Mouse (Mus musculus) cerebellum, adult 8-10 months (tissue): ENCODE data around the gene Acbd3.

ENCODE experiments used
- DNase-seq: peaks from one replicate; pipeline ENCODE4 v3.0.0; 2022

The Acbd3 gene

DNA sequence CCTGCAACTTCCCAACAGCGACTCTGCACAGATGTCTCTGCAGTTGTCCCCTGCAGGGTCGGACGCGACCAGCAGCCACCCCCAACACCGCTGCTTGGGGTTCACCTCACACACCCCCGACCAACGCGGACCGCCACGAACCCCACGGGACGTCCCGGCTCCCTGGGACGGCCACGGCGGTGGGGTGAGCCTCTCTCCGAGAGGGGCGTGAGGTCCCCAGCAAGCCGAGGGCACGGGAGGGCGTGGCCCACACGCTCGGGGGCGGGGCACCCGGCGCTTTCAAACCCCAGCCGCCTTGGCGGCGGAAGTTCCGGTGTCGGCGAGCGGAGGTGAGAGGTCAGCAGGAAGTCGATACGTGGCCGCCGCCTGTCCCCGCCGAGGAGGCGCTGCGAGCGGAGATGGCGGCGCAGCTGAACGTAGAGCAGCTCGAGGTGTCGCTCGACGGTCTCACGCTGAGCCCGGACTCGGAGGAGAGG, at the start of gene Acbd3:
TSS of gene Acbd3 (plus strand) at position 340 of the 476 bp plus-strand sequence.
- DNase-seq = peak; percentile 84

DNA sequence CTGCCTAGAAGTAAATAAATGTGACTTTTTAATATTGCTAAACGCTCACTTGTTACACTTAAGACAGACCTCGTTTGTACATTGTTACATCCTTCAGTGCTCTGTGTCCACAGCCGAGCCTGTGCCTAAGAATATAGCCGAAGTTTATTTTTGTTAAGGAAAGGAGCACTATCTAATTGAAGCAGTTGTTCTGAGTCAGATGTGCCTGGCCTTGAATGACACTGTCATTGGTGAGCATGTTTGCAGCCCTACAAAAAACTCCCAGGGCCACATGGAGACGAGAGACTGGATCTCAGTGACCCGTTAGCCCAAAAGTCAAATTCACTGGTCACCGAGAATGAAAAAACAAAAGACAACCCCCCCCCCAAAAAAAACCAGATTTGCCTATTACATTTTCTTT, 34.6 kb upstream of the Acbd3 start:
- no peak for DNase-seq

DNA sequence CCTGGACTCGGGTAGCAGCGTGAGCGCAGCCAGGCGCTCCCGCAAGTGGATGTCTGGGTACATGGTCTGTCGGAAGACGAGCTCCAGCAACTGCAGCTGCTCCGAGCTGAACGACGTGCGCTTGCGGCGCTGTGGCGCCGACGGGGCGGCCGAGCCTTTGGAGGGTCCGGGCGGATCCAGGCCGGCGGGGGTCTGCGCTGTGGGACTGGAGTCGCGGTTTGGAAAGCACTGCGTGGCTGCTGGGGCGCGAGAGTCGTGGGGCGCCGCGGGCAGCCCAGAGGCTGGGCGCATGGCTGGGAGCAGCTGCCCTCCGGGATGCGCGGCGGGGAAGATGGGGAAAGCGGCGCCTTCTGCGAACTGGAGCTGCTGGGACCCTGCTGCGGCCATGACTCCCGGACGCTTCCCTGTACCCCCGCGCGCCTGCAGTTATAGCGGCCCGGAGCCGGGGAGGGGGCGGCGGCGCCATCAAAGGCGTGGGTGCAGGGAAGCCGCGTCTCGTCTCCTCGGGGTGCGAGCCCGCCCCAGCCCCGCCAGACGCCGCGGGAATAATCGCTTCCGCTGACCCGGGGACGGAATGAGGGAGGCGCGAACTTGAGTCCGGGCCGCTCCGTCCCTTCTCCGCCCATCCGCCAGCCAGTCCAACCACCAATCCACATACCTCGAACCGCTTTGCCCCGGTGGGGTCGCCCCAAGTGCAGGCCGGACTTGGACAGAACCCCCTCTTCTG, 29.1 kb upstream of the Acbd3 start, which contains the start of gene Mixl1:
TSS of gene Mixl1 (minus strand) at position 409 of the 727 bp plus-strand sequence.
- no peak for DNase-seq

DNA sequence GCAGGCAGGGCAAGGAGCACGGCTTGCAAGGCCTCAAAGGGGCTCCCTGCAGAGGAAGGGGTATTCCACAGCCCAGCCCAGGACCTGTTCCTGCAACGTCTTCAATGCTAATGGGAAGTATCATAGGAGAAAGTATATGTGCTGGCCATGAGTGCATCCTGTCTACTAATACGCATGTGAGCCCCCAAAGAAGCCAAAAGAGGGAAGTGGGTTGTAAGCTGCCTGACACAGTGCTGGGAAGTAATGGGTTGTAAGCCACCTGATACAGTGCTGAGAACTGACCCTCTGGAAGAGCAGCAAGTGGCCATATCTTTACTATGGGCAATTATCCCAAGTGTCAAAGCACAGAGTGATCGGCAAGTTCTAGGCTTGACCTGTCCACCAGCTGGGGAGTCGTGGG, 27.8 kb upstream of the Acbd3 start:
- DNase-seq = no peak

DNA sequence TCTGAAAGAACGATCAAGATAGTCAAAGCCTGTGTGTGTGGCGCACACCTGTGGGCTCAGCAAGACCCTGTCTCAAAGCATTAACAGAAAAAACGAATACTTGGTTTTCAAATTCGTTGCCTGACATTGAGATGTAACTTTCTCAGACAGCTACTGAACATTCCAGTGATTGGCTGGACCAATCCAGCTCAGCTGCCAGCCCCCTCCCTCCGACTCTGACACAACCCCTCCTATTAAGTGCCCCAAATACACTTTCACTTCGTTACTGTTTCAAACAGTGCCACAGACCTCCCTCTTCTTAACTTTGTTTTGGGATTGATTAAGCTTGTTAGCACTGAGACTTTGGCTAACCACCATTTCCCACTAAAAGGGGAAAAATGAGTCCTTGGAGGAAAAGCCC, 22.4 kb upstream of the Acbd3 start:
- no peak for DNase-seq

DNA sequence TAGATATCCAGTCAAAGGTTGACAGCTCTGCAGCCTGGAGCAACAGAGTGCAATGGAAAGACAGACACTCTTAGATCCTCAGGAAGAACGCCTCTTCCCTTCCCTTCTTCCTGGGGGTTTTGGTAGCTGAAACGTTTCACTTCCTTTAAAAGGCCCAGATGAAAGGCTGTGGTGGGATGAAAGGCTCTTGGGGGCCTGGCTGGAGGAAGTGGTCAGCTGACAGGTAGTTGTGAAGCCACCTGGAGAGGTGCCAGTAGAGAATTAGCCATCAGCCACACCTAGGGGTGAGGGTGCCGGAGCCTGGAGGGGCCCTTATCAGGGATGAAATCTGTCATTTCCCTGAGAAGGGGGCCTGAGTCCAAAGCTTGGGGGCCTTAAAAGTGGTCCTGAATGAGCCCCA, 18.5 kb upstream of the Acbd3 start:
- no peak for DNase-seq

DNA sequence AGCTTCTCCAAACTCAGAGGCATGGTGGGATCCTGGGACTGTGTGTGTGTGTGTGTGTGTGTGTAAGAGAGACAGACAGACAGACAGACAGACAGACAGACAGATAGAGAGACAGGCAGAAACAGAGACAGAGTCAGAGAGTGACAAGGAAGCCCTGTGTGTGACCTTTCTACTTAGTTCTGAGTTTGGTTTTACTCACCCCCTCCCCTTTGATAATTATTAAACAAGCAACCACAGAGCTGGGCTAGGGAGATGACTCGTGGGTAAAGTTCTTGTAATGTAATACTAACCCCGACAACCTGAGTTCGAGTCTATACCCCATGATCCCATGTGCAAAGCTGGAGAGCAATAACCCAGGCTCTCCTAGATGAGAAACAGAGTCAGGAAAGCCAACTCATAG, 18.0 kb upstream of the Acbd3 start:
- DNase-seq = no peak

DNA sequence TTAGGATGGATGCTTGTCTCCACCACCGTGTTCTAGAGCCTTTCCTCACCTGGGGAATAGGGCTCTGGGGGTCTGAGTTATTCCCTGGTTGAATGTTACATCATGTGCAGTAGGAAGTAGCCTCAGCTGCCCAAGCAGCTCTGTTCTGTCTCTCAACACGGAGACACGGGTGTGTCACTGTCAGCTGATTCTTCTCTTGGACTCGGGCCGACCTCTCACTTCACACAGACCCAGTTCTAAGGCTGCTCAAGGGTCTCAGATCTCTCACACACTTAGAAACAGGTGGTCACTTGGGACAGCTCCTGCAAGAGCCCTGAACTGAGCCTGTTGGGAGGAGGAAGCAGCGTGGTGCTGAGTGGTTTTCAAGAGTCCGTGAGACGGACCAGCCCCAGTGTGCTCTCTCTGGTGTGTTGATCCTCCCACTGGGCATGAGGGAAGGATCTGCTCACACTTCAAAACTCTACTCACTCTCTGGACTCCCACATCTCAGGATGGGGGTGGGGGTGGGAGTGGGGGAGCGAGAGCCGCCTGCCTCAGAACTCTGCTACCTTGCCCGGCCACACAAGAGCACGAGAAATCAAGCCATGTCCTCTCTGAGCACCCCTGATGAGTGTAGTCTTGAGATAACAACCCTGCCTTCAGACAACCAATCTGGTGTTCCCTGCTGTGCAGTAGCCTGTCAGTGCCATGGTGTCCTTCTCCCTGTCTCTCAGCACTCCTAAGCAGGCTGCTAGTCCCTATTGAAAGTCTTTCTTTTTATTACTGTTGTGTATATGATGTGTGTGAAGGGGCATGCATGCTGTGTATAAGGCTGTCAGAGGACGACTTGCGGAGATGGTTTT, 16.7 kb upstream of the Acbd3 start:
- no peak for DNase-seq

DNA sequence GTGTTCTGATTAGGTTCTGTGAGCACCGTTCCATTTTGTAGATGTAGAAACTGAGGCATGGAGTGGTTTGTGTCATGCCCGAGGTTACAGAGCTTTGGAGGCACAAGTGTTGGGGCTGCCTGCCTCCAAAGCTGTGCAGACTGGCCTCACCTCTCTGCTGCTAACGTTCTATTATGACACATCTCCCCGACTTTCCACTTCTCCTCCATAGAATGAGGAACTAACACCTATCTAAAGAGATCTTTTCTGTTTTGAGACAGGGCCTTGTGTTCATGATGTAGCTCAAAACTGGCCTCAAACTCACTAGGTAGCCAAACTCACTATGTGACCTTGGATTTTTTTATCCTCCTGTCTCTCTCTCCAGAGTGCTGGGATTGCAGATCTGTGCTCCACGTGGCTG, 7.1 kb upstream of the Acbd3 start:
- DNase-seq = no peak

DNA sequence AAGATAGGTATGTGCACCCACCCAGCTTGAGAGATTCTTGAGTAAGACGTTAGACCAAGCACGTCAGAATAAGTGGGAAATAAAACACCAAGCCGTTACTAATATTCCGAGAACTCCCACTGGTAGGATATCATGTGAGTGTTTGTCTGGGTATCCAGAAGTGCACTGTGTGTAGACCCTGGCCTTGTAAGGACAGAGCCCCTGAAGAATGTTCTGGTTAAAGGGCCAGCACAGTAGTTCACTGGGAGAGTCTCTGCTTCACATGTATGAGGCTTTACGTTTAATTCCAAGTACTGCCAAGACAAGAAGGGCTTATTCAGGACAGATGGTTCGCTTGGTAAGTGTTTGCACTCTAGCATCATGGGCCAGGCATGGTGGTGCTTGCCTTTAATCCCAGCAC, 6.4 kb upstream of the Acbd3 start:
- no peak for DNase-seq

DNA sequence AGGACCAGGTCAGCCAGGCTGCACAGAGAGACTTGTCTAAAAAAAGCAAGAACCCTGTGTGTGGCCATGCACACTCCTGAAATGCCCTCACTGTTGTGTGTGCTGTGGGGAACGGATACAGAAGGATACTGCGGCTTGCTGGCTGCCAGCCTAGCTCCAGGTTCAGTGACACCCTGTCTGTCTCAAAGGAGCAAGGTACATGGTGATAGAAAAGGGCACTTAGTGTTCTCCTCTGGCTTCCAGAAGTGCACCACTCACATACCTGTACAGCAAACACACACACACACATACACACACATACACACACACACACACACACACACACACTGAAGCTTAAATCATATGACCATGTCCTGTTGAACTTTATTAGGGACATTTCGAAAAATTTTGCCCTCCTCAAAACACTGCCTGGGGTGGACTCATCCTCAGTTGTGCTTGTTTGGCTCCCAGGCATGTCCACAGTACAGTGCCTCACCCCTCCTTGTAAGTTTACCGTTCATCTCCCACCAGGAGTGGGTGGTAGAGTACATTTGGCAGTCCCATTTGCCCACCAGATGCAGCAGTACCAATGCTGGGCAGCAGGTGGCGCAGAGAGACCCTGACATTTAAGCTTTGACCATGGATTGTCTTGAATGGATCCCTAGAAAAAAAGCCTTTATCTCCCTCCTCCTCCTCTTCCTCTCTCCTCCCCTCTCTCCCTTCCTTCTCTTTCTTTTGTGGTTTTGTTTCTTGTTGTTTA, 5.7 kb upstream of the Acbd3 start:
- DNase-seq = peak; percentile 83

DNA sequence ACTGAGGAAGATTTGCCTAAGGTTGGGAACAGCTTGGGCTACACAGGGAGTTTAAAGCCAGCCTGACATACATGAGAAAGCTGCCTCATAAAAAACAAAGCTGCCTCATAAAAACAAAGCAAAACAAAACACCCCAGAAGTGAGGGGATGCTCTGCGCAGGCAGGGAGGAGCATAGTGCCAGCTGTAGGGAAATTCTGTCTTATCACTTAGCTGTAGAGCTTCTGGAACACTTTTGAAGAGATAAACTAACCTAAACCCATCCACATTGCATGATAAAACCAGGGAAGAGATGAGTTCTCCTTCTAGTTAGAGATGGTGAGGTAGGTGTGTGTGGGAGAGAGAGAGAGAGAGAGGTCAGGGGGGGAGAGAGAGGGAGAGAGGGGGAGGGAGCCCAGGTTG, 3.2 kb upstream of the Acbd3 start:
- DNase-seq = no peak

DNA sequence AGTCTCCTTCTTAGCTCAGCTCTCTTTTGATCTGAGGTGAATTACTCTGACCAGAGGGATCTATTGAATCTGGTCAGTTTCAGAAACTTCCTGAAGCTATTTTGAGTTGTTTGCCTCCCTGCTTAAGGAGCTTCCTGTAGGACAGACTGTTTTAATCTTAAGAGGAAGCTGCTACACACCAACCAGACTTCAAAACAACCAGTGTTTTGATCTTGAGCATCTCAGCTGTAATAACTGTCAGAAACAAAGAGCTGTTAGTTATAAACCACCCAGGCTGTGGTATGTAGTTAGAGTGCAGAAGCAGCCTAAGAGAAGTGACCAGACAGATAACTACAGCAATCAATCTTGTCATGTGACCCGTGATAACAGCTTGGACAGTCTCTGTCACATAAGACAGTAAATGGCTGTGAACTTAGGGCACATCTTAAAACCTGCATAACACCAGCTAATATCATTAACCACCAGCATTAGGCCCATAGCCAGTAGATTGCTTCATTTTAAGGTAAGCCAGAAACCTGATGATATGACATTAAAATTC, 2.1 kb upstream of the Acbd3 start:
- no peak for DNase-seq

DNA sequence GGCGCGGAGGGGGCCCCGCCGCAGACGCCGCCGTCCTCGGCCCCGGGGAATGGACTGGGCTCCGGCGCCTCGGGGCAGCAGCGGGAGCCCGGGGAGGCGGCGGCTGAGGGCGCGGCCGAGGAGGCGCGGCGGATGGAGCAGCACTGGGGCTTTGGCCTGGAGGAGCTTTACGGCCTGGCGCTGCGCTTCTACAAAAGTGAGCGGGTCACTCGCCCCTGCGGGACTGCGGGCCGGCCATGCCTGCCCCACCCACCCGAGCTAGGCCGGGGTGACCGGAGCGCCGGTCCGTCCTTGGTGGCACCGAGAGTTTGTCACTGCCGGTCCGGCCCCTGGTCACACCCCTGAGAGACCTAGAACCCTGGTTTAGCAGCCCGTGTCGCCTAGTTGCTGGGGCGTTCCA, 340 bp downstream of the Acbd3 start:
- no peak for DNase-seq

DNA sequence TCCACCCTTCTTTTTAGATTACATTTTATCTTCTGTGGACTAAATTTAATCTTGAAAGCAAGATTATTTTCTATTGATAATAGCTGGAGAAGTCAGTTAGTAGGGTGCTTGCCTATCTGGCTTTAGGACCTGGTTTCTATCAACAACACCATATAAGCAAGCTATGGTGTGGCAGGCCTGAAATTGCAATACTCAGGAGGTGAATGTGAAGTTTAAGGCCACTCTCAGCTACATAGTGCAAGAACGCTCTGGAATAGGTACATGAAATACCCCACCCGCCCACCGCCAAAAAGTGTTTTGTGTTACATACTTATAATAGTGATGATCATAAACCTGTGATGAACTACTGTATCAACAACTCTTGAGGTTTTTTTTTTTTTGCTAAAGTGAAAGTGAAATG, 3.4 kb downstream of the Acbd3 start:
- no peak for DNase-seq

DNA sequence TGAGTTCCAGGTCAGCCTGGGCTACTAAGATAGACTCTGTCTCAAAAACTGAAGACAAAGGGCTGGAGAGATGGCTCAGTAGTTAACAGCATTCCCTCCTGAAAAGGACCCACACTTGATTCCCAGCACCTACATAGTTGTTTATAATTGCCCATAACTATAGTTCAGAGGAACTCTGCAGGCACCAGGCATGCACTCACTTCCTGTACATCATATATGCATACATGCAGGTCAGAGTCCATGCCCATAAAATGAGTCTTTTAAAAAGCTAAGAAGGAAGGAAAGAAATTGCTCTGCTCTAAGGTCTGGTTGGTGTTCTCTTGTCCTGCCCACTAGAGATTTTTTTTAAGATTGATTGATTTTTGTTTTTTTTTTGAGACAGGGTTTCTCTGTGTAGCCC, 22.0 kb downstream of the Acbd3 start:
- no peak for DNase-seq

DNA sequence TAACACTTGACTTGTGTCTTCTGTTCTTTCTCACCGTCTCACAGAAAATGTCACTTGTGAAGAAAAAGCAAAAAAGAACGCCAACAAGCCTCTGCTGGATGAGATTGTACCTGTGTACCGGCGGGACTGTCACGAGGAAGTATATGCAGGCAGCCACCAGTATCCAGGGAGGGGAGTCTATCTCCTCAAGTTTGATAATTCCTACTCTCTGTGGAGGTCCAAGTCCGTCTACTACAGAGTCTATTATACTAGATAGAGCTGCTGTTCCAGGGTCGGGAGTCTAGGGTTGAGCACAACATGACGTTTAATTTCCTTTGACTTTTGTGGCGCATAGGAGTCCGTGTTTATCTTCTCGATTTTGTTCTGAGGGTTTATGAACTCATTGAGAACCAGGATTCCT, 26.3 kb downstream of the Acbd3 start:
- no peak for DNase-seq

DNA sequence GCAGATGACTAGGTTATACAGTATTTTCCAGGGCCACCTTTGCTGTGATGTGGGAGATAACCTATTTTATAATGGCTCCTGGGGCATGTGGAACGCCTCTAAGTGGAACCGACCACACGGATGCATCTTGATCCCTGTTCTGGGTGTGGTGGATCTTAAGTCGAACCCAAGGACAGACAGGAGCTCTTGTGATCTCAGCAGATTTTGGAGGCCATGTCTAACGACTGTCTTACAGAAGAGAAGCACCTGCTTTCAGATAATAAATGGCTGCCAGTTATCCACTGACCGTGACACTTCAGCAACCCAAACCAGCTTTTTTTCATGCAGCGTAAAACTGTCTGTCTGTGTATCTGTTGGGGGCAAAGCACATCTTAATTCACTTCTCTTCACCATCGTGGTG, 28.5 kb downstream of the Acbd3 start:
- DNase-seq = no peak

DNA sequence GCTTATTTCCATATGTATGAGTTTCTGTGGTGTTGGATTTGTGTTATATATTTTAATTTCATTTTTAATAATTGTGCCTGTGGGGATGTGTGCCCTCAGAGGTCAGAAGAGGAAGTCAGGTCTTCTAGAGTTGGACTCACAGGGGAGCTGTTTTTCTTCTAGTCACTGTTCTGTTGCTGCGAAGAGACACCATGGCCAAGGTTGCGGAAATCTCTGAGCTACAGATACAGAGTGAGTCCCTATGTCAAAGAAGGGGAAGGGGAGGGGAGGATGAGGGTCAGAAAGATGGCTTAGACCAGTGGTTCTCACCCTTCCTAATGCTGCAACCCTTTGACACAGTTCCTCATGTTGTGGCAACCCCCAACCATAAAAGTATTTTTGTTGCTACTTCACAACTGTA, 30.9 kb downstream of the Acbd3 start:
- no peak for DNase-seq

DNA sequence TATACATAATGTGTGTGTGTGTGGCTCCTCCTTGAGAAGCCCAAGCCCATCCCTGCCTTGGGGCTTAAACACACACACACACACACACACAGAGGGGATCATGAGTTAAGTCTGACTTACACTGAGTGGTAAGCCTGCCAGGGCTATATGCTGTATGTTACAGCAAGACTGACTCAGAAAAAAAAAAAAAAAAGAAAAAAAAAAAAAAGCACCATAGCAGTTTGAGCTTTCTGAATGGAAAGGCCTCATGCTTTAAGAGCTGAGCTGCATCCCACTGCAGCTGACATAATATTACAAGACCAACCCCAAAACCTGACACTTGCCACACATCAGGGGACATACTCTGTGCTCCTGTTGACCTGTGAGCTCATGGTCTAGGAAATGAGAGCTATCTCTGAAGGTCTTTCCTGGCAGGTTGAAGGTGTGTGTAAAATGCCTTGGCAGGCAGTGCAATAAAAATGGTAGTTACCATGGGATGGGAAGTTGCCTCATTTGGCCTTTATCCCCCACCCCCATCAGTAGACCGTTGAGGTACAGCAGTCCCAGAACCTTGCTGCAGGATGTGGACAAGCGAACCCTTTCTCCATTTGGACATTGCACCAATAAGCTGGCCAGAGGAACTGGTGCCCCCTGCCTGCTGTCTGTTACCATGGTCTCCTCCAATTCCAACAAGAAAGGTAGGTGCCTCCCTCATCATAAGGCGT, 31.6 kb downstream of the Acbd3 start:
- DNase-seq = no peak

DNA sequence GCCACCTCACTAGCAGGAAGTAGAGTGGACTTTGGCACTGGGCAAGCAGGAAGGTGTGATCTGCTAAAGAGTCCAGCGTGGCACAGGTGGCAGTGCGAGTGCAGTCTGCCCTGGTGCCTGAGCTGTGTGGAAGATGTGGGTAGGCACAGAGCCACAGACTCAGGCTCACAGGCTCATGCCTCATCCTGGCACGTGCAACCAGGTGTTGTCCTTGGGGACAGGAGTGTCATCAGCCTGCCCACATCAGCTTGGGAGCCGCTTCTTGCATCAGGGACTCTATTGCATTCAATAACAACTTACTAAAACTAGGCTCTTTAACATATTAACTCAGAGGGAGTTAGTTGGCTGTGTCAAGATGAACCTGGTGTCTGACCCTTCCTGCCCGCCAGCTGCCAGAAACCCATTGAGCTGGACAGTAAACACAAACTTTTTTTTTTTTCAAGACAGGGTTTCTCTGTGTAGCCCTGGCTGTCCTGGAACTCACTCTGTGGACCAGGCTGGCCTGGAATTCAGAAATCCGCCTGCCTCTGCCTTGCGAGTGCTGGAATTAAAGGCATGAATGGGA, 32.2 kb downstream of the Acbd3 start:
- no peak for DNase-seq

DNA sequence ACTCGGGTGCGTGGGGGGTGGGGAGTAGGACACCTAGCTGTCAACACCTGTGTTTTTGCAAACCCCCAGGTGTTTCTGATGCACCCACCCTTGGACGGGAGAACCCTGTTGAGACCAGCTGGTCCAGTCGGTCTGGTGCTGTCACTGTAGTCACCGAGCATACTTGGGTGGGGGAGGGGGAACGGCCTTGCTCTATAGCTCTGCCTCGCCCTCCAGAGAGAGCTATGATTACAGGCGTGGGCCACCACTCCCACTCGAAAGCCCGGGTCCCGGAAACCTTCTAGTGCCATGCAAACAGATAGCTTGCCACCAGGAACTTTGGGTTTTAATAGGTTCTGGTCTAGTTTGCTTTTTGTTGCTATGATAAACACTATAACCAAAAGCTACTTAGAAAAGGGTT, 36.3 kb downstream of the Acbd3 start:
- DNase-seq = no peak
